Mouse (Mus musculus) splenic B cell, adult 2 months (primary cell): Measurements from ENCODE around the gene Nfkbie.

ENCODE experiments used
- DNase-seq: peaks from one replicate; pipeline ENCODE4 v3.0.0-alpha.2; 2011; ENCODE audit warnings: low read depth, low spot score
- H3K27me3 ChIP-seq: 2 replicates; pipeline ENCODE4 v1.6.1; 2012; ENCODE audit warnings: mild to moderate bottlenecking, low read length, moderate library complexity, mixed read lengths; ENCODE audit not compliant: control insufficient read depth, poor library complexity, insufficient read depth, severe bottlenecking
- H3K36me3 ChIP-seq: 2 replicates; pipeline ENCODE4 v1.6.1; 2012; ENCODE audit warnings: mild to moderate bottlenecking, low read length, moderate library complexity, mixed read lengths; ENCODE audit not compliant: control insufficient read depth, poor library complexity, insufficient read depth, severe bottlenecking

Nfkbie gene

DNA sequence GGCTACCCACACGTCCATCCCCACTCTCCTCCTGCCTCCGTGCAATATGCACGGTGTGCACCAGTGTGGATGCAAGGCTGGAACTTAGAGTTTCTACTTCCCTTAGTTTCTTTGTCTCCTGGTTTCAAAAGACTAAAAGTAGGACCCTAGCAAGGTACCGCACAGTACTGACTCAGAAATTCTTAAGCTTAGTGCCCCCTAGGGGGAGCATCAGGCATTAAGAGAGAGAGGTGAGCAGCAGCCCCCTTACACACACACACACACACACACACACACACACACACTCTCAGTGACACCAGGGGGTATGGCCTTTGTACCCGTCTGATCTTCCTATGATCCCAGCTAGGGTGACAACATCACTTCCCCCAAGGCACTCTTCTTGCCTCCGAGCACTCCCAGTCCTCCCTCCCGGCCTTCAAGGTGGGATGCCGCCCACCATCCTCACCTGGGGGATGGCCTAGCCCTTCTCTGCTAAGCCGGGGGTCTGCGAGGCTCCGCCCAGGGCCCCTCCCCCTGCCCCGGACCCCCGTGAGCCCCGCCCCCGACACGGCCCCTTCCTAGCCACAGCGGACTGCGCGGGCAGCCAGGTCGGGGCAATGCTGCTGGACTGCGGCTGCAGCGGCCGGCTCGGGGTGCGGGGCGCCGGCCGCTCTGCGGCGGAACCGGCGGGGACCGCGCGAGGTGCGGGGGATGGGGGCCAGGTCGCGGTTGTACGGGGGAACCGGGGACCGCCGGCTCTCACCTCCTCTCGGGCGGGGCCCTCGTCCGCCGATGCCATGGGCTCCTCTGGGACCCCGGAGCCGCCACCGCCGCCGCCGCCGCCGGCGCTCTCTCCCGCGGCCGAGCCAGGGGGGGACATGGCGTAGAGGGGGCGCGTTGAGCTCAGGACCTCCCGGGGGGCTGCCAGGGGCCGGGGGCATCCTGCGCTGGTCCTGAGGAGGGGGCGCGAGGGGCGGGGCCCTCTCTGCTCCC is 6.7 kb upstream of the Nfkbie start:
- no peaks in the 10 kb centered on the region for H3K36me3 ChIP-seq
- H3K27me3 ChIP-seq = peaks cover 3% of the 10 kb centered on the region
- peak; percentile 41 for DNase-seq

DNA sequence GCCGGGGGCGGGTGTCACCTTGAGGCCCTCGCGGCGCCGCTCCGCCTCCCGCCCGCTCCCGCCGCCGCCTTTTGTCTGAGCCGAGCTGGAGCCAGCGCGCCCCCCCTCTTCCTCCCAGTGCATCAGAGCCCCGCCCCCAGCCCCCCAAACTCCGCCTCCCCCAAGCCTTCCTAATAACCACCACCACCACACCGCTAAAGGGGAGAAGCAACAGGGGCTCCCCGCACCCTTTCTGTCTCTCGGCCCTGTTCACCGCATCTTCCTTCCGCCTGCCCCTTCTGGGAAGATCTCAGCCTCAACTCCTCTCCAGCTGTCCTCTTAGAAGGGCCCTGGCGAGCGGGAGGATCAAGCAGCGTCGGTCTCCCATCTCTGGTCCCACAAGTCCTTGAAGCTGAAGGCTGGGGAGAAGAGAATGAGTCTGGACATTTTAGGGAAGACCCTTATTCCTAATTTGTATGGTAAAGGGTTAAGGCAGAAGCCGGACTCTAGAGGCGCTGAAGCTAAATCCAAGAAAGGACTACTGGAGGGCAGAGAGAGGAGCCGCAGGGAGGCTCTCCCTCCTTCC is 5.8 kb upstream of the Nfkbie start, which contains the start of gene Tmem151b:
TSS of gene Tmem151b (minus strand) at position 61 of the 565 bp plus-strand sequence.
- peak; percentile 35 for DNase-seq
- H3K36me3 ChIP-seq = no peaks in the 10 kb centered on the region
- peaks cover 3% of the 10 kb centered on the region for H3K27me3 ChIP-seq

DNA sequence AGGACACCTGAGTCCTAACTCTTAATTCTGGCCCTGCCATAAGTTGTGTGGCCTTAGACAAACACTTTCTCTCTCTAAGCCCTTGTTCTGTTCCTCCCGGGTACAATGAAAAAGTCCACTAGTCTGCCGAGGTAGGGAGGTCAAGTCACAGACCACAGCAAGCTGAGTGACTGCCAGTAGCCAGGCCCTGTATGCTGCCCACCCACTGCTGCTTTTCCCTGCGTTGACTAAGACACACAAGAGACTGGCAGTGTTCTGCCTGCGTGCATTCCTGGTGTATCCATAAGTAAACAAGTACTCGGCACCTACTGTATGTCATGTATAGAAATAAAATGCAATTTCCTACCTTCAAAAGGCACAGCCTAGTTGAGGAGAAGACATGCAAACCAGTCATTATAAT is 5.2 kb upstream of the Nfkbie start:
- H3K36me3 ChIP-seq = no peaks in the 10 kb centered on the region
- DNase-seq = peak; percentile 7
- peaks cover 3% of the 10 kb centered on the region for H3K27me3 ChIP-seq

DNA sequence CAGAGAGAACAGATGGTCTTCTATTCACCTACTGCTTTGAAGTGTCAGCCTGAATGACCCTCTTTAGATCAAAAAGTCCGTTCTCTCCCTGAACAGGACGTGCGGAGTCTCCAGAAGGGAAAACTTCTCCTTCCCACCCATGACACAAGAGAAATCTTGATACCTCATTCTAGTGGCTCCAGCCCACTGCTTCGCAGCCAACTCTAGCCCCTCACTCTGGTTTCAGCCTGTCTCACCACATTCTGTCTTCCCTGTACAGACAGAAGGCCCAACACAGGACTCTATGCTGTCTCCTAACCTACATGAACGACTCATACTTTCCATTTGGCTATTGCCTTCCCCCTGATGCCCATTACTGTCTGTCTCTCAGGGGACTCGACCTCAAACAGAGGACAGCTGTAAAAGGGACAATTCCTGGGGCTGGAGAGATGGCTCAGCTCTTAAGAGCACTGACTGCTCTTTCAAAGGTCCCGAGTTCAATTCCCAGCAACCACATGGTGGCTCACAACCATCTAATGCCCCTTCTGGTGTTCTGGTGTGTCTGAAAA is 4.2 kb upstream of the Nfkbie start:
- Histone ChIP-seq H3K36me3 (no peaks in the 10 kb centered on the region), H3K27me3 (peaks cover 3% of the 10 kb centered on the region)
- peak; percentile 13 for DNase-seq

DNA sequence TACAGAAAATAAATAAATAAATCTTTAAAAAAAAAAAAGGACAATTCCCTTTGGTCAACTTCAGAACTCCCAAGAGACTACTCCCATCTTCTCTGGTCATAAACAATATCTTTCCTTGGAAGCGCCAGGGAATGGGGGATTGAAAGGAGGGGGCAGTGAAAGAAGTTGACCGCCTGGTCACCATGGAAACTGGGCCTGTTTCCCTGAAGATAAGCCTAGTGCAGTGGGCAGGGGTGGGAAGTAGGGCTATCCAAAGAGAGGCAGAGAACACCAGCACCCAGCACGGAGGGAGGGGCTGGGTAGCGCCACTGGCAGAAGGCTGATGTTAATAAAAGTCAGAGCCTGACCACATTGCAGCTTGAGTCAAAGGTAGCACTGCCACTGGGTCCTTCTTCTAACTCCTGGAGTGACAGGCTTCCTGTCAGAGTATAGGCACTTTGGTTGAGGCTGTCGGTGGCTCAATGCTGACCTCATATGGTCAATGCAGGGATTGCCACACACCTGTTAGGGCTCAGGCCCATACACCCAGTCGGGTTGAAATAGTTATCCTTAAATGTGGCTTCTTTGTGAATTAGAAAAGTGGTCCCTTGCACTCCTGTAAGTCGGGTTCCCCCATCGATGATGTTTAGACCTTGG is 3.6 kb upstream of the Nfkbie start:
- Histone ChIP-seq H3K27me3 (peaks cover 3% of the 10 kb centered on the region), H3K36me3 (no peaks in the 10 kb centered on the region)
- peak; percentile 93 for DNase-seq

DNA sequence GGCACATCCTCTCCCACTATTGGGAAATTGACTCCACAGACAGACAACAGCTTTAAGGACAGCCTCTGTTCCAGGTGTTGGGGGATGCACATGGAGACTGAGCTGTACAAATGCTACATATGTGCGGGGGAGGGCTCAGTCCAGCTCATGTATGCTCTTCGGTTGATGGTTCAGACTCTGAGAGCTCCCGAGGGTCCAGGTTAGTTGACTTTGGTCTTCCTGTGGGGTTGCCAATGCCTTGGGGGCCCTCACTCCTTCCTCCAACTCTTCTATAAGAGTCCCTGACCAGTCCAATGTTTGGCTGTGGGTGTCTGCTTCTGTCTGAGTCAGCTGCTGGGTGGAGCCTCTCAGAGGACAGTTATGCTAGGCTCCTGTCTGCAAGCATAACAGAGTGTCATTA is 2.4 kb upstream of the Nfkbie start:
- Histone ChIP-seq H3K27me3 (peaks cover 2% of the 10 kb centered on the region), H3K36me3 (no peaks in the 10 kb centered on the region)
- DNase-seq = no peak

DNA sequence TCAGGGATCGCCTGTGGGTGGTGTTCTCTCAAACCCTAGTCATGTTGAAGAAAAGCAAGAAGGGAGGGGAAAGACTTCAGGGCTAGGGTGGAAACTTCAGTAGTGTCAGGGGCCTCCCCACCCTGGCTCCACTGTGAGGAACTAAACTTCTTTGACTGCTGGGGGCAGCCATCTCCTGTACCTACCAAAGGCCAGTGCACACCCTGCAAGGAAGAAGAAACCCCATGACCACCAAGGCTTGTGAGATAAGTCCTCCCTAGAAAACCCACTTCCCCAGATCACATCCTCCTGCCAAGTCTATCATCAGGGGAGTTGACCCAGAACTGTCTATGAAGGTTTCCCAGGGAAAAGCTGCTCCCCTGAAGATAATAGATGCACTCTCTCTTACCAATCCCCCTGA is 1.1 kb upstream of the Nfkbie start:
- DNase-seq = peak; percentile 75
- peaks cover 3% of the 10 kb centered on the region for H3K36me3 ChIP-seq
- H3K27me3 ChIP-seq = no peaks in the 10 kb centered on the region; the same call in 1 of the 2 replicates

DNA sequence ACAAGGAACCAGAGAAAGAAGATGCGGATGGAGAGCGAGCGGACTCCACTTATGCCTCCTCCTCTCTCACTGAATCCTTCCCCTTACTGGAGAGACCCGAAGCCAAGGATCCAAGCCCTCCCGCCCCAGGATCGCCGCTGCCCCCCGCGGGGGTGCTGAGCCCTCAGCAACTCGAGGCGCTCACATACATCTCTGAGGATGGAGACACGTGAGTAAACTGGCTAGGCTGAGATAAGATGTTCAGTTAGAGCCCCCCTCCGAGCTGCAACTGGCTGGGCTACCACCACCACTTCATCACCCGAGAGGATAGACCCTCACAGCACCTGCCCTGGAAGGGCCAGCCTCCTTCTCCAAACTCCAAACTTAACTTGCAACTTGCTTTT is 595 bp downstream of the Nfkbie start:
- no peak for DNase-seq
- Histone ChIP-seq H3K36me3 (peaks cover 7% of the 10 kb centered on the region), H3K27me3 (no peaks in the 10 kb centered on the region)

DNA sequence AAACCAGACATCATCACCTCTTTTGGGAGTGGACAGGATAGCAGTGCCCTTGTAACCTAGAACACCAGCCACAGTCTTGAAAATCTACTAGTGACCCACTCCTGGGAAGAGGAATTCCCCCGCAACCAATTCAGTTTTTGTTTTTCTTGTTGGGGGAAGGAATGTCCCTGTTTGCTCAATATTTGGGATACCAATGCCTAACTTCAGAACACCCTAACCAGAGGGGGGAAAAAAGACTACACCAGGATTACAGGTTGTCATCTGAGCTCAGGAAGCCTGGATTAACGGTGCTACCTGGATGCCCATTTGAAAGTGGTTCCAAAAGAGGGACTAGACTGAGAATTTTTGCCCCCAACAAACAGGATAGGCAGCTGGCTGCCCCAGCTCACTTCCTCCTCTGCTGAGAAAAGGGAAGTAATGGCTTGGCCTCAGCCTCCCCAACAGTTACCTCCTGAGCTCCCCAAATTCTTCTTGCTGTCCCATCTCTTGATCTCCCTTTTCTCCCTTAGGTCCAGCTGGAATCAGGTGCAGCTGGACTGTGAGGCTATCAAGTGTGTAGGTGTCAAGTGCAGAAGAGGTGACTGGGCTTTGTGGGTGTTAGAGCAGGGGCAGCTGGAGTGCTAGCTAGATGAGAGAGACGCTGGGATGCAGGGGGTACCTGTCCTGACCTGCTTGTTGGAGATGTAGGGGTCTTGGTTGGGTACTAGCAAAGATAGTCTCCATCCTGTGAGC is 1.2 kb downstream of the Nfkbie start:
- H3K27me3 ChIP-seq = no peaks in the 10 kb centered on the region
- H3K36me3 ChIP-seq = peaks cover 7% of the 10 kb centered on the region
- DNase-seq = peak; percentile 74

DNA sequence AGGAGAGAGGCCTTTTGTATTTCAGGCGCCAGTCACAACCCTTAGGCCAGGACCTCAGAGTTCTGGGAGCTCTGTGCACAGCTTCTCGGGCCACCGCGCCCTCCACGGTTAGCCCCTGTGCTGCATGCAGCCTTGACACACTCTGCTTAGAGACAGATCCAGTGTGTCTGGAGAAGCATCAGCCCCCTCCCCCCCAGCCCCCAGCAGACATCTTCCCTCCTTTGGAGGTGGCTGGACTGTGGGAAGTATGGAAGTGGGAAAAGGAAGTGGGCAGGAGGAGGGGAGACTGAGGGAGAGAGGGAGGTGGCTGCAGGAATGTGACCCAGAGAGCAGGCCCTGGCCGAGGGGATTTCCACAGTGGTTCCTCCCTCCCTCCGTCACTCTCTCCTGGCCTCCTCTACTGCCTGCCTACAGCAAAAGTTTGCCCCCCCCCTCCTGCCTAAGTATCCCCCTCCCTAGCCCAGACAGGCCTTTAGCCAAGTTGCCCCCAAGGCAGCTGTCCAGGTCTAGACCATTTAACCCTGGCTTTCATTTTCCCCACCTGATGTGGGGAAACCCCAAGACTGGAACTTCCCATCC is 1.8 kb downstream of the Nfkbie start:
- peak; percentile 64 for DNase-seq
- H3K36me3 ChIP-seq = peaks cover 7% of the 10 kb centered on the region

DNA sequence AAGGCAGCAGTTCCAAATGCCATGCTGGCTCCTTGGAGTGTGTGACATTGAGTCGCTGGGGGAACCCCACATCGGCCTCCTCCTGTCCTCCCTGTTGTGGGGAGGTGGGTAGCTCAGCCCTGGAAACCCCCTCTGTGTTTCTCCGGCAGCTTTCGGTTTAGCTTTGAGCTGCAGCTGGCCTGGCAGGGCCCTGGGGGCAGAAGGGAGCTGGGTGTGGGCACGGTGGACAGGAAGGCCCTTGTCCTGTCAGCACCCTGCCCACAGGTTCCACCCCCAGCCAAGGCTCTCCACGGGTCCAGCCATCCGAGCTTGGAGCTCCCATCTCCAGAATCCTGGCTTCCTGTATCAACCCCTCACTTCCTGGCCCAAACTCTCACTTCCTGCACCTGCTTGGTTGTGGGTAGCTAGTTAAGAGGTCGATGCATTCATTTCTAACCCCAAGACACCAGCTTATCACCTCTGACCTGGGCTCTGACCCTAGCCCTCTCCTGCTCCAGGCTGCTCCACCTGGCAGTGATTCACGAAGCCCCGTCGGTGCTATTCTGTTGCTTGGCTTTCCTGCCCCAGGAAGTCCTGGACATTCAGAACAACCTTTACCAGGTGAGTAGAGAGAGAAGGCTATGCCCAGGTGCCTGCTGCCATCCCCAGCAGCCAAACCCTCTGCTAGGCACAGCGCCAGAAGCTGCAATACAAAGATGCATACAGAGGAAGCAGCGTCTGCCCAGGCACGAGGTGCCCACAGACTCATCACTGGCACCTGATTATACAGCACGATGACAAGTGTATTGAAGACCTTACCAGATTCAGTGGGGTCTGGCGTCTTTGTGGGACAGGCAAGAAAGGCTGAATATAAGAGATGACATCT is 2.7 kb downstream of the Nfkbie start:
- peaks cover 9% of the 10 kb centered on the region for H3K36me3 ChIP-seq
- no peaks in the 10 kb centered on the region for H3K27me3 ChIP-seq
- DNase-seq = peak; percentile 73

More for the DNA sequence above, 1.8 kb downstream of the Nfkbie start:
- H3K27me3 ChIP-seq = no peaks in the 10 kb centered on the region

DNA sequence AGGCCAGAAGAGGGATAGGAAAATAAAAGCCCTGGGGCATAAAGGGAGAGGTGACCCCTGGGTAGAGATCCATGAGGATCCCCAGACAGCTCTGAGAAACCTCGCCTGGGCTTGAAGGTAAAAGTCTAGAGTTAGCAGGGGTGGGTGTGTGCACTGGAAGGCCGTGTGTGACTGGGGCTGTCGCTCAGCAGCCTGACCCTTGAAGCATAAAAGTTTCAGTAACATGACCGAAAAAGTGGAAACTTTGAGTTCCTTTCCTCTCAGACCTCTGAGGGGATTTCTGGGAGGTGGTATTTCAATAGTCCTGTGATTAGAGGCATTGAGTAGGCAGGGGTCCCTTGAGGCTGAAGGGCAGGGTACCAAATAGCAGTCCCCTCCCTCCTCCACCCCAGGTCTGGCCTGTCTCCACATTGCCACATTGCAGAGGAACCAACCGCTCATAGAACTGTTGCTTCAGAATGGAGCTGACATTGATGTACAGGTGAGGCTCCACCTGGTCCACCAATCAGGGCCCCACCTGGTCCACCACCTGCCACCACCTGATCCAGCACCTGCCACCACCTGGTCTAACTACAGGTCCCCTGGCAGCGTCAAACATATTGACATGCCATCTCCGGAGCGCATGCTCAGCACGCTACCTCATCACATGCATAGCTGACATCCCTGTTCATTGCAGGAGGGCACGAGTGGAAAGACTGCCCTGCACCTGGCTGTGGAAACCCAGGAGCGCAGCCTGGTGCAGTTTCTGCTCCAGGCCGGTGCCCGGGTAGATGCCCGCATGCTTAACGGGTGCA is 4.4 kb downstream of the Nfkbie start:
- peak; percentile 84 for DNase-seq
- Histone ChIP-seq H3K27me3 (no peaks in the 10 kb centered on the region), H3K36me3 (peaks cover 9% of the 10 kb centered on the region)

DNA sequence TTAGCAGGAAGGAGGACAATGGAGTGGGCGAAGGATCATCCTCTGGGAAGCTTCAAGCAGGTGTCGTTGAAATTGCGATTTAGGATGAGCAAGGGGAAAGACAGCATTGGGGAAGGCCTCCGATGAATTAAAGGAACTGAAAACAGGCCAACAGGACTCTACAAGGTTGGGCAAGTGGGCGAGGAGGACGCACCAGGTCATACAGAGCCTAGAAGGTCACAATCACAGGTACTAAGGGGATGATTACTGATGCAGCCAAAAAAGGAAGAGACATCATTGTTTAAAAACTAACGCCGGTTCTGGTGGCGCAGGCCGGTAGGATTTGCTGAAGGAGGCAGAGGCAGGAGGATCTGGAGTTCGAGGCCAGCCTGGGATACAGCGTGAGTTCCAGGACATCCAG is 7.7 kb downstream of the Nfkbie start:
- H3K36me3 ChIP-seq = peaks cover 15% of the 10 kb centered on the region
- no peaks in the 10 kb centered on the region for H3K27me3 ChIP-seq
- DNase-seq = peak; percentile 77
